Mouse (Mus musculus): ENCODE measurements around the gene Sfta2.

DNA sequence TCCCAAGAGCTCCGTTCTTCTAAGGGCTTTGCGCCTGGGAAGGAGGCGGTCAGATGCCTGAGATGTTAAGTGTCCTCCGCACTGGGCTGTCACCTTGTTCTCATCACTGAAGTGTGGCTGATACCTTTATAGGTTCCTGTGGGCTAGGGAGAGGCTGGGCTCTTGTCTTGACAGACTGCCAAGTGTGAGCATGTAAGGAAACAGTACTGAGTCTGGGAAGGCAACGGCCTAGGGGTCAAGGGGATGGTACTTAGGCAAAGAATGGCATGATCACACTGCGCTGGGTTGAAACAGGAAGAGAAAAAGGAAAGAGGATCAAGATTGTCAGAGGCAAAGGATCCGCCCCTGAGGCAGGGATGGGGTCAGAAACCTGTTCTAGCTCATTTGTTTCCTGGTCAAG lies 25.2 kb downstream of the Sfta2 start, which contains the start of gene Gm9573:
- TF ChIP-seq POLR2A (IDR thresholded peaks at IDR 0.05; ENCODE audit: borderline replicate concordance, extremely low read depth, insufficient read depth, insufficient read length, poor library complexity, severe bottlenecking) (no peak), CTCF (IDR thresholded peaks at IDR 0.05; ENCODE audit: borderline replicate concordance, extremely low read depth, insufficient read depth, insufficient read length) (no peak)

Measured in brain, embryonic 14.5 days (tissue).